Mouse (Mus musculus): ENCODE data around the gene Hspbap1.
A peak's percentile ranks its signal among the peaks of the same experiment; 100 is the strongest.

GRCm38 (mm10) chr16:35817255-35818089 lies 47.3 kb downstream of the Hspbap1 start:
- TF ChIP-seq POLR2A (IDR thresholded peaks at IDR 0.05; ENCODE audit: insufficient read depth, low read depth, low read length) (no peak), CTCF (IDR thresholded peaks at IDR 0.05) (peak; percentile 98; the same call in 1 of the 2 replicates)

Data from heart, adult 2 months (tissue).